Mouse (Mus musculus) liver, postnatal 0 days (tissue): Measurements from ENCODE around the gene Tle6. TPM values are rescaled to one million over a fixed set of nuclear protein-coding genes. Genes with fewer than 3 reads are reported as not detected.

Experiments
- ATAC-seq: fragments of 200-750 bp; cut with Nextera tagmentation; 2 replicates; pipeline ENCODE4 v1.8.0; 2017; ENCODE audit warnings: mild to moderate bottlenecking, moderate library complexity
- DNase-seq: peaks from one replicate; pipeline ENCODE4 v3.0.0-alpha.2; 2016
- H3K27ac ChIP-seq: fragments of 300-500 bp; sonication (generic); 2 replicates; pipeline ENCODE4 v1.5.1; 2014; ENCODE audit warnings: antibody characterized with exemption, moderate library complexity, mild to moderate bottlenecking, low read depth
- H3K27me3 ChIP-seq: fragments of 300-500 bp; sonication (generic); 2 replicates; pipeline ENCODE4 v1.6.1; 2014; ENCODE audit warnings: low read length, control low read depth, mixed read lengths; ENCODE audit not compliant: insufficient read depth
- H3K36me3 ChIP-seq: fragments of 300-500 bp; sonication (generic); replicated peaks from 2 replicates; pipeline ENCODE4 v1.6.1; 2014; ENCODE audit warnings: mild to moderate bottlenecking, control low read depth, low read length, moderate library complexity, mixed read lengths; ENCODE audit not compliant: insufficient read depth
- H3K4me1 ChIP-seq: fragments of 300-500 bp; sonication (generic); 2 replicates; pipeline ENCODE4 v1.6.1; 2014; ENCODE audit warnings: antibody characterized with exemption, mild to moderate bottlenecking, control low read depth; ENCODE audit not compliant: insufficient read depth
- H3K4me2 ChIP-seq: fragments of 300-500 bp; sonication (generic); 2 replicates; pipeline ENCODE4 v1.6.1; 2014; ENCODE audit warnings: low read depth, mild to moderate bottlenecking, low read length, moderate library complexity, mixed read lengths
- H3K4me3 ChIP-seq: fragments of 300-500 bp; sonication (generic); 2 replicates; pipeline ENCODE4 v1.5.1; 2014; ENCODE audit warnings: low read depth, low read length
- H3K9ac ChIP-seq: fragments of 300-500 bp; sonication (generic); replicated peaks from 2 replicates; pipeline ENCODE4 v1.6.1; 2014; ENCODE audit warnings: mild to moderate bottlenecking, moderate library complexity
- H3K9me3 ChIP-seq: fragments of 300-500 bp; sonication (generic); 2 replicates; pipeline ENCODE4 v1.6.1; 2016; ENCODE audit warnings: mild to moderate bottlenecking, control low read depth, low read length, mixed read lengths
- CTCF ChIP-seq: sonication (generic); IDR thresholded peaks from 2 replicates; pipeline ENCODE4 v1.5.1; 2016; ENCODE audit warnings: antibody characterized with exemption, low read depth
- EP300 ChIP-seq: IDR thresholded peaks from 2 replicates; pipeline ENCODE4 v1.6.1; 2016; ENCODE audit warnings: antibody characterized with exemption, low read depth, mild to moderate bottlenecking
- WGBS: fragments of 180-500 bp; shearing (Covaris S2); extraction: QIAGEN DNeasy Blood & Tissue Kit; methylation state at CpG from one replicate; pipeline ENCODE4 v1.1.7; 2014; ENCODE audit not compliant: insufficient replicate concordance; 5-methylcytosine and 5-hydroxymethylcytosine counted together
- polyA plus RNA-seq: library from polyadenylated mRNA; unstranded; fragments of >200 nt; fragmentation: Nextera tagmentation; extraction: Ambion mirVana; gene quantifications from 2 replicates; pipeline ENCODE4 v1.2.1, GENCODE M21; 2015

Gene Tle6
- polyA plus RNA-seq, 1 experiment from 2014 or later = 3.0 TPM

DNA sequence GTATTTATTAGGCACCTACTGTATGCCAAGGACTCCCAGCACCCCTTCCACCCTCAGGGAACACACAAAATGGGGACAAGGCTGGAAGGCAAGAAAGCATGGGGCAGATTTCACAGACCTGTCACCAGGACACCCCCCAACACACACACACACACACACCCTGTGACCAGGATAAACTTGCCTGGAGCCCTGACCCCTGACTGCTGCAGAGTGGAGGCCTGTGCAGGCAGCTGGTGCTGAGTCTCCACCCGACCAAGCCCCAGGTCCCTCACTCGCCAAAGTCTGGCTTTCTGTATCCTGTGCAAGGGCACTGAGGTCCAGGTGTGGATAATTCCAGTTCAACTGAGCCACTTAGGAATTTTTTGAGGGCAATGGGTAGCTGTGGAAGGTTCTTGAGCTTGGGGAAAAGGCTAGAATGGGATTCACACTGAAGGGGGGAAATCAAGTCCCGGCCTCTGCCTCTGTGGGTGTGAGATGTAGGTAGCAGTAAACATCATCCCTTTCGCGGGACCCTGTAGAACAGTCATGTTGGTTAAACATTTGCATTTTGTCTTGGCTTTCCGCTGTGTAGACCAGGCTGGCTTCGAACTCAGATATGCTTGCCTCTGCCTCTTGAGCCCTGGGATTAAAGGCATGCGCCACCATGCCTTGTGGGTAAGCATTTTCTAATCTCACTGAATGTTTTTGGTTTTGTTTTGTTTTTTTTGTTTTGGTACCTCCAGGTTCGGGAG lies 31.2 kb downstream of the Tle6 start:
- no peaks in the 10 kb centered on the region; the same call in 1 of the 2 replicates for H3K27me3 ChIP-seq
- DNase-seq = no peak
- peaks cover 14% of the 10 kb centered on the region for H3K36me3 ChIP-seq
- no peak for ATAC-seq
- H3K27ac ChIP-seq = no peak overlapping the region
- peaks cover 27% of the 10 kb centered on the region for H3K4me1 ChIP-seq
- no peaks in the 10 kb centered on the region for H3K9me3 ChIP-seq
- H3K9ac ChIP-seq = no peak overlapping the region
- no peak overlapping the region for H3K4me2 ChIP-seq
- whole genome bisulfite sequencing = 63% methylated on average over 9 of the region's 9 CpGs
- no peak overlapping the region for H3K4me3 ChIP-seq
- TF ChIP-seq CTCF = no peak

DNA sequence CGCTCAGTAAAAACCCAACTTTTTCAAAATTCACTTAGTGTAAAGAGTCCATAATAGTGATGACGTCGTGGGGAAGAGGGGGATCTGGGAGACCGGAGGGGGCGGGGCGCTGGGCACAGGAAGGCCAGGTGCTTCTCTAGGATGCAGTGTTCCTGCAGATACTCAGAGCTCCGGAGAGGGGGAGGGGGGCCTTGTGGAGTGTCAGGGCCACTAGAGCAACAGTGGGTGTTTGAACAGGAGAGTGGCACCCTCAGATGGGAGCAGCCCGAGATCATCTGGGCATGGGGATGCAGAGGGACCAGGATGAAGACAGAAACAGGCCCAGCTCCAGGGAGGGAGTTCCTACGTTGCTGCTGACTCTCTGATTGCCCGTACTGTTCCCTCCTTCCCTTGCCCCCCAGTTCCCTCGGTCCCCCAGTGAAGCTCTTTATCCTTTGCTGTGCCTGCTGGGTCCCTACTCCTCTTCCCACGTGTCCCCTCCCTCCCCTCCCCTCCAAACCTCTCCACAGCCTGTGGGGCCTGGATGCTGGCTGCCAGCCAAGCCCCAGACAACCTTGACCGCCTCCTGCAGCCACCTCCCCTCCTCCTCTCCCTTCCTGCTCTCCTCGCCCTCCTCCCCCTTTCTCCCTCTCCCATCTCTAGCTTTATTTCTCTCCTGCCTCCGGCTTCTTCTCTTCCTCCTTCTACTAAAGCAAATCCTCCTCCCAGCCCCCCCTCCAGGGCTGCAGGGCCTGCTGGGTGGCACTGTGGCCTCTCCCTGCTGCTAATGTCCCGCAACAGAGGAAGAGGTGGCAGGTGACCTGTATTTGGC lies 32.3 kb downstream of the Tle6 start:
- no peak overlapping the region for H3K4me3 ChIP-seq
- peaks cover 36% of the 10 kb centered on the region for H3K4me1 ChIP-seq
- TF ChIP-seq CTCF (no peak), EP300 (no peak)
- DNase-seq = no peak
- H3K27ac ChIP-seq = no peak overlapping the region
- H3K4me2 ChIP-seq = no peak overlapping the region
- no peak for ATAC-seq
- WGBS = 26% methylated on average over 15 of the region's 16 CpGs
- H3K36me3 ChIP-seq = peaks cover 25% of the 10 kb centered on the region
- H3K9ac ChIP-seq = no peak overlapping the region
- H3K27me3 ChIP-seq = no peaks in the 10 kb centered on the region
- H3K9me3 ChIP-seq = no peaks in the 10 kb centered on the region

DNA sequence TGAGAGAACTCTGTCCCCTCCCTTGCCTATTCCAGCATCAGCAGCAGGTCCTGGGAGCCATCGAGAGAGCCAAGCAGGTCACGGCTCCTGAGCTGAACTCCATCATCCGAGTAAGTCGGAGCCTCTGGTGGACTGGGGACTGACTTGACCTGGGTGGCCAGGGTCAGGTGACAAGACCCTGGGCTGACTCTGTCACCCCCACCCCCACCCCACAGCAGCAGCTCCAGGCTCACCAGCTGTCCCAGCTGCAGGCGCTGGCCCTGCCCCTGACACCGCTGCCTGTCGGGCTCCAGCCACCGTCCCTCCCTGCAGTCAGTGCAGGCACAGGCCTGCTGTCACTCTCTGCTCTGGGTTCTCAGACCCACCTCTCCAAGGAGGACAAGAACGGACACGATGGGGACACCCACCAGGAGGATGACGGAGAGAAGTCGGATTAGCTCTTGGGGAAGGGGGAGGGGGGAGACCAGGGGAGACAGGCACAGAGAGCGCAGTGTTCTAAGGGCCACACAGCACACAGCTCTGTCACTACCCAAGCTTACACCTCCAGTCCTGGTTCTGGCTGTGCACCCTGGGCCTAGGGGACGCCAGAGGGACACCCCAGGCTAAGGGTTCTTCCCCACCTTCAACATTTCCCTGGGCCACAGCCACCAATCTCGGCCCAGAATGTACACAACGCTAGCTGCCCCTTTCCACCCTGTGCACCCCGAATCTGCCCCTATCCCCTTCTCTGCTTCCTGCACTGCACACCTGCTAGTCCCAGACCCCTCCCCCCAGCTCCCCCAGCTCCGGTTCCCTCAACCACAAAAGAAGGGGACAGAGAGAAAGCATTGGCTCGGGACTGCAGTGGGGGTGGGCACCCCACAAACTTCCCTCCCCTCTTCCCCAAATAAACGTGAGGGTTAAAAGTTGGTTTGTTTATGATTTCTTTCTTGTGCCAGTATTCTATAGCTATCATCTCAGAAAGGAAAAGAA lies 35.3 kb downstream of the Tle6 start:
- Histone ChIP-seq H3K27ac (no peak overlapping the region), H3K4me1 (peaks cover 40% of the 10 kb centered on the region), H3K4me3 (no peak overlapping the region), H3K9me3 (no peaks in the 10 kb centered on the region), H3K4me2 (no peak overlapping the region), H3K9ac (no peak overlapping the region), H3K36me3 (peaks cover 39% of the 10 kb centered on the region), H3K27me3 (no peaks in the 10 kb centered on the region)
- ATAC-seq (no peak), DNase-seq (no peak)
- no peak for TF ChIP-seq CTCF
- no peak for TF ChIP-seq EP300
- WGBS = 66% methylated on average over 20 of the region's 20 CpGs

DNA sequence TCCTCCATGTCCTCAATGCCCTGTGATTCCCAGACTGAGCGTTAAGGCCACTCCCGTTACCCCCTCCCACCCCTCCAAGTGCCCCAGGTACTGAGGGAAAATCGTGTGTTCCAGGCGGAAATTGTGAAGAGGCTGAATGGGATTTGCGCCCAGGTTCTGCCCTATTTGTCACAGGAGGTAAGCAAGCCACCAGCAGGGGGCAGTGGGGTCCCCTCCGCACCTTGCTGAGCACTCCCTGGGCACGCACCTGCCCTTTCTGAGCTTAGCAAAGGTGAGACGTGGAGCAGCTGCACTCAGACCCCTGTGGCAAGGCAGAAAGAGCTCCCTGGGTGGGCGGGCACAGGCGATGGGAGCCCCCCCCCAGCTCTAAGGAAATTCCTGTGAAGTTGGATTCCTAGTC lies 36.1 kb downstream of the Tle6 start:
- H3K4me3 ChIP-seq = no peak overlapping the region
- TF ChIP-seq CTCF = peak; percentile 84
- TF ChIP-seq EP300 = no peak
- no peaks in the 10 kb centered on the region for H3K9me3 ChIP-seq
- ATAC-seq (no peak), DNase-seq (peak; percentile 75)
- H3K4me2 ChIP-seq = no peak overlapping the region
- 60% methylated on average over 9 of the region's 10 CpGs for WGBS
- no peak overlapping the region for H3K27ac ChIP-seq
- H3K4me1 ChIP-seq = peaks cover 36% of the 10 kb centered on the region
- peaks cover 39% of the 10 kb centered on the region for H3K36me3 ChIP-seq
- no peak overlapping the region for H3K9ac ChIP-seq
- H3K27me3 ChIP-seq = no peaks in the 10 kb centered on the region

DNA sequence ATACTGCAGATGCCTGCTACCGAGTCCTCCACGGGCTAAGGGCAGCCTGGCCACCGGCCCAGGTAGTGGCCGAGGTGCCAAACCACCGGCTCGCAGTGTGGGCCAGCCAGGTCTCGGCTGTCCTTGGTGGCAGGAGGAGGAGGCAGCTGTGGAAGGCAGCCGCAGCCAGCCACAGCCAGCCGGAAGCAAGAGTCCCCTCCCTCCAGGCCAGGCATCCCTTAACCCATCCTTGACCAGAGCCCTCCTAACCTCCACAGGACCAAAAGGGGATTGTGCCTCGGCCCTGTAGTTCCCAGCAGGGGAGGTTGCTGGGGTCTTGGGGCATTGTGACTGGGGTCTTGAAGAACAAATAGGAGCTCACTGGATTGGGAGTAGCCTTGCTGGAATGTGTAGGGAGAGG lies 36.7 kb downstream of the Tle6 start:
- WGBS = 39% methylated on average over 10 of the region's 10 CpGs

More for the DNA sequence above, 36.7 kb downstream of the Tle6 start:
- Histone ChIP-seq H3K27me3 (no peaks in the 10 kb centered on the region), H3K4me2 (peak overlapping the region; percentile 46), H3K4me3 (no peak overlapping the region), H3K9me3 (no peaks in the 10 kb centered on the region), H3K27ac (peak overlapping the region; percentile 34; the same call in 1 of the 2 replicates), H3K36me3 (peaks cover 39% of the 10 kb centered on the region), H3K9ac (peak overlapping the region; percentile 18; the same call in 1 of the 2 replicates), H3K4me1 (peaks cover 35% of the 10 kb centered on the region)
- ATAC-seq = no peak
- TF ChIP-seq EP300 (no peak), CTCF (no peak)
- DNase-seq = no peak
